8 mouse cellular contexts compared by ENCODE assay signal in the genomic region with DNA sequence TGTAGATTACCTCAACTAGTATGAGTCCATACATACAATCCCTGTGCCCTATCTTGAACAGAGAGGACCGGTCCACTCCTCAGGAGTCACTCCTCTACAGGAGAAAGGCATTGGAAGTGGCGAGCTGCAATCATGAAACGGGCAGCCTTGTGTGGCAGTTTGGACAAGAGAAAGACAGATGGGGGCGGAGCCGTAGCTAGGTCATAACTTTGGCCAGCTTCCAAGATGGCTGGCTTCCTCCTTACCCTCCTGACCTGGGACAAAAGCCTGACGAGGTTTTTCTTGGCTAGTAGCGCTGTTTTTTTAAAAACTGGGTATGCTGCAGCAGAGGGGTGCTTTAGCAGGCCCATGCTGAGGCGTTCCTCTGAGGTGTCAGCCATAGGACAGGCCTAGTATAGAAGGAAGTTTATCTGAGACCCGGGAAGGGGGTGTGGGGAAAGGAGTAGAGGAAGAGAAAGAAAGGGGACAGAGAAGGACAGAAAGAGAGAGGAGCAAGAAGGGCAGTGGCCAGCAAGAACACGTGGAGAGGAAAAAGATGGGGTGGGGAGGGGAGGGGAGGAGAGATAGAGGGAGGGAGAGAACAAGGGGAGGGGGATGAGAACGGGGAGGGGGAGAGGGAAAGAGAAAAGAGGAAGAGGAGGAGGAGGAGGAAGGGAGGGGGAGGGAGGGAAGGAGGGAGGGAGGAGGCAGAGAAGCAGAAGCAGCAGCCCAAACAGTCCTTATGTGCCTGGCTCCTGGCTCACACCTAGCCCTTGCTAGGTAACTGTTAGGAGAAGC. TPM values are rescaled to one million over a fixed set of nuclear protein-coding genes. Genes with fewer than 3 reads are reported as not detected.
DNase-seq lines count a peak whose midpoint lies in the region; ATAC-seq lines count a peak whose summit lies in the region.

No protein-coding gene starts in this region.

- peaks cover 20% of the 10 kb centered on the region for H3K4me1 ChIP-seq in intestine, embryonic 16.5 days (ENCODE audit: control insufficient read depth, insufficient read depth, low read length)
- H3K4me1 ChIP-seq in limb, embryonic 15.5 days, result peaks cover 51% of the 10 kb centered on the region
- peaks cover 34% of the 10 kb centered on the region for H3K4me1 ChIP-seq in midbrain, embryonic 13.5 days (replicated peaks)
- peaks cover 26% of the 10 kb centered on the region for H3K4me1 ChIP-seq in stomach, embryonic 16.5 days (ENCODE audit: control insufficient read depth, insufficient read depth, low read length)

- ATAC-seq in granulocyte monocyte progenitor cell, adult 5-6 weeks (replicated peaks; ENCODE audit: poor library complexity, severe bottlenecking), result peak; percentile 50
- peak; percentile 48 for ATAC-seq in intestine, embryonic 16.5 days
- ATAC-seq in limb, embryonic 15.5 days (ENCODE audit: insufficient number of reproducible peaks, low FRiP score, low TSS enrichment, low read depth), result no peak
- peak; percentile 46 for ATAC-seq in midbrain, embryonic 13.5 days
- ATAC-seq in stomach, embryonic 16.5 days (ENCODE audit: insufficient read depth, low FRiP score), result peak; percentile 21

- H3K27ac ChIP-seq in intestine, embryonic 16.5 days (ENCODE audit: low read length), result peak overlapping the region; percentile 95
- H3K27ac ChIP-seq in limb, embryonic 15.5 days, result peak overlapping the region; percentile 76
- peak overlapping the region; percentile 57 for H3K27ac ChIP-seq in midbrain, embryonic 13.5 days
- H3K27ac ChIP-seq in stomach, embryonic 16.5 days (ENCODE audit: low read length), result peak overlapping the region; percentile 95

- peak overlapping the region; percentile 52 for H3K4me3 ChIP-seq in intestine, embryonic 16.5 days (ENCODE audit: low read length)
- H3K4me3 ChIP-seq in limb, embryonic 15.5 days, result peak overlapping the region; percentile 37
- H3K4me3 ChIP-seq in midbrain, embryonic 13.5 days (replicated peaks), result no peak overlapping the region
- H3K4me3 ChIP-seq in stomach, embryonic 16.5 days (replicated peaks; ENCODE audit: low read length), result peak overlapping the region; percentile 49

- WGBS in intestine, embryonic 16.5 days, result 18% methylated on average over 11 of the region's 11 CpGs
- 29% methylated on average over 11 of the region's 11 CpGs for WGBS in limb, embryonic 15.5 days
- 32% methylated on average over 11 of the region's 11 CpGs for WGBS in midbrain, embryonic 13.5 days
- WGBS in stomach, embryonic 16.5 days, result 18% methylated on average over 10 of the region's 11 CpGs

- peak; percentile 97 for DNase-seq in adipocyte (ENCODE audit: low spot score)
- DNase-seq in embryo, embryonic 10.5 days (ENCODE audit: low spot score), result peak; percentile 61
- DNase-seq in thymus, postnatal 0 days (ENCODE audit: low spot score), result no peak

- H3K36me3 ChIP-seq in intestine, embryonic 16.5 days (ENCODE audit: control insufficient read depth, insufficient read depth, low read length), result no peaks in the 10 kb centered on the region
- H3K36me3 ChIP-seq in limb, embryonic 15.5 days, result no peaks in the 10 kb centered on the region
- no peaks in the 10 kb centered on the region for H3K36me3 ChIP-seq in midbrain, embryonic 13.5 days
- H3K36me3 ChIP-seq in stomach, embryonic 16.5 days (ENCODE audit: control insufficient read depth, insufficient read depth, low read length), result no peaks in the 10 kb centered on the region

- no peaks in the 10 kb centered on the region for H3K9me3 ChIP-seq in intestine, embryonic 16.5 days (ENCODE audit: control insufficient read depth, low read length)
- H3K9me3 ChIP-seq in limb, embryonic 15.5 days, result no peaks in the 10 kb centered on the region
- H3K9me3 ChIP-seq in midbrain, embryonic 13.5 days, result no peaks in the 10 kb centered on the region
- no peaks in the 10 kb centered on the region for H3K9me3 ChIP-seq in stomach, embryonic 16.5 days (replicated peaks; ENCODE audit: control insufficient read depth, low read length)

- peak overlapping the region; percentile 88; the same call in 1 of the 2 replicates for H3K9ac ChIP-seq in intestine, embryonic 16.5 days (ENCODE audit: low read depth, low read length)
- no peak overlapping the region for H3K9ac ChIP-seq in limb, embryonic 15.5 days
- no peak overlapping the region for H3K9ac ChIP-seq in midbrain, embryonic 13.5 days (replicated peaks)
- H3K9ac ChIP-seq in stomach, embryonic 16.5 days (ENCODE audit: low read length), result peak overlapping the region; percentile 80; the same call in 1 of the 2 replicates

- H3K4me2 ChIP-seq in intestine, embryonic 16.5 days (ENCODE audit: low read depth, low read length), result peak overlapping the region; percentile 70
- H3K4me2 ChIP-seq in limb, embryonic 15.5 days, result peak overlapping the region; percentile 70
- peak overlapping the region; percentile 54 for H3K4me2 ChIP-seq in midbrain, embryonic 13.5 days (replicated peaks)
- peak overlapping the region; percentile 75 for H3K4me2 ChIP-seq in stomach, embryonic 16.5 days (ENCODE audit: low read depth, low read length)

- H3K27me3 ChIP-seq in intestine, embryonic 16.5 days (replicated peaks; ENCODE audit: control insufficient read depth, insufficient read depth, low read length), result no peaks in the 10 kb centered on the region
- H3K27me3 ChIP-seq in limb, embryonic 15.5 days, result no peaks in the 10 kb centered on the region
- no peaks in the 10 kb centered on the region for H3K27me3 ChIP-seq in midbrain, embryonic 13.5 days
- H3K27me3 ChIP-seq in stomach, embryonic 16.5 days (ENCODE audit: control insufficient read depth, insufficient read depth, low read length), result no peaks in the 10 kb centered on the region

RNA-seq across cellular contexts. Expression of a gene that starts 0.8 kb away (rescaled TPM):
- total RNA-seq in granulocyte monocyte progenitor cell, adult 5-6 weeks (2014; fragmentation: Nextera tagmentation), result 6.2 and 12.1 TPM in 2 replicates
- total RNA-seq in granulocyte monocyte progenitor cell, adult 5-6 weeks (2017), result 2.3 and 3.1 TPM in 2 replicates
- polyA plus RNA-seq in intestine, embryonic 16.5 days (2015; fragmentation: Nextera tagmentation; extraction: Ambion mirVana), result 11.0 and 14.0 TPM in 2 replicates
- polyA plus RNA-seq in limb, embryonic 15.5 days (2015; fragmentation: Nextera tagmentation; extraction: Ambion mirVana), result 3.1 and 3.5 TPM in 2 replicates
- 1.5 and 1.6 TPM in 2 replicates for polyA plus RNA-seq in midbrain, embryonic 13.5 days (2015; fragmentation: Nextera tagmentation; extraction: Ambion mirVana)
- polyA plus RNA-seq in stomach, embryonic 16.5 days (2015; fragmentation: Nextera tagmentation; extraction: Ambion mirVana), result 5.1 and 5.4 TPM in 2 replicates
- polyA plus RNA-seq in thymus, postnatal 0 days (2015; fragmentation: Nextera tagmentation; extraction: Ambion mirVana), result 0.69 and 0.89 TPM in 2 replicates

RNA-seq across cellular contexts. Expression of a gene that starts 26.4 kb away (rescaled TPM):
- 24.1 and 32.2 TPM in 2 replicates for total RNA-seq in granulocyte monocyte progenitor cell, adult 5-6 weeks (2014; fragmentation: Nextera tagmentation)
- total RNA-seq in granulocyte monocyte progenitor cell, adult 5-6 weeks (2017), result 22.7 and 34.4 TPM in 2 replicates
- 18.6 and 20.3 TPM in 2 replicates for polyA plus RNA-seq in intestine, embryonic 16.5 days (2015; fragmentation: Nextera tagmentation; extraction: Ambion mirVana)
- polyA plus RNA-seq in limb, embryonic 15.5 days (2015; fragmentation: Nextera tagmentation; extraction: Ambion mirVana), result 15.3 and 16.8 TPM in 2 replicates
- 11.8 and 13.7 TPM in 2 replicates for polyA plus RNA-seq in midbrain, embryonic 13.5 days (2015; fragmentation: Nextera tagmentation; extraction: Ambion mirVana)
- polyA plus RNA-seq in stomach, embryonic 16.5 days (2015; fragmentation: Nextera tagmentation; extraction: Ambion mirVana), result 14.4 and 15.6 TPM in 2 replicates
- polyA plus RNA-seq in thymus, postnatal 0 days (2015; fragmentation: Nextera tagmentation; extraction: Ambion mirVana), result 16.0 and 16.5 TPM in 2 replicates

Comparison
In these comparisons a context has a peak if more than half of its experiments do, and no peak if none do; other contexts are left out.
1. H3K9ac ChIP-seq: peak in intestine, embryonic 16.5 days (single experiment) and stomach, embryonic 16.5 days (single experiment); none in limb, embryonic 15.5 days (single experiment) and midbrain, embryonic 13.5 days (single experiment).
2. Peak in every context shown above with its lines, with median percentiles within 50 percentile points of each other: H3K27ac ChIP-seq and H3K4me2 ChIP-seq.